Mouse (Mus musculus): ENCODE measurements around the gene Chac1.

The Chac1 gene

DNA sequence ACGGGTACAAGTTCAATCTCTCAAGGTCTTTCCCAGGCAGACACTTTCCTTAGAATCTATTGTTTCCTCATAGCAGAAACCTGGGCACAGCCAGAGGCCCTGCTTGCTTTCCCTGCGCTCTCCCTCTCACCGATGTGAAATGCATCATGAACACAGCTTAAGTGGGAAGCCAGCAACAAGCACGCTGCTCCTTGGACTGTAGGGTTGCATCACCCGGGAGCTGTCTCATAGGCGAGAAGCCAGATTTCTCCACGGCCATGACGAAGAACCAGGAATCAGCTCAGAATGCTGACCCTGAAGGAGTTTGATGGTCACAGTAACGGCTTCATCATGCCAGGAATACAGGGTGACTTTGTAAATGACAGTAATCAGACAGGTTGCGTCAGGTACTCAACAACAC is 19.1 kb downstream of the Chac1 start:
- DNase-seq (ENCODE audit: low spot score in 2 of 2) = no peak

DNA sequence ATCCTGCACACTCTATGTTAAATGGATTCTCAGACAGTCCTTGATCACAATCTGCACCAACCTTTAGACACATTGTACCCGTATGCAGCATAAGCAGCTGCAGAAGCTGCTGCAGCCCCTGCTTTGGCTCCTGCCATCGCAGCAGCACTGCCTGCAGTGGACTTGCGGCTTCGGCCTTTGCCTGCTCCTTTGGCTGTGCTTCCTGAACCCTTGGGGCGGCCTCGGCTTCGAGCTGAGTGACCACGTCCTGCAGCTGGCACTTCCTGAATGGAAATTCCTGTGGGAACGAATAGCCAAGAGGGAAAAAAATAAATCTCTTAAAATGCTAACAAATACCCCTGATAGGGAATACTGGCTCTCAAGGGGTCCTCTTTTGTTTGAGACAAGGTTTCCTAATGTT is 26.3 kb downstream of the Chac1 start:
- DNase-seq (ENCODE audit: low spot score in 2 of 2) = no peak

- DNase-seq (ENCODE audit: low spot score in 2 of 2) = no peak
These were observed 26.8 kb downstream of the Chac1 start for GRCm38 (mm10) chr2:119377826-119378225.

GRCm38 (mm10) chr2:119379455-119379854 is 28.4 kb downstream of the Chac1 start:
- no peak for DNase-seq (ENCODE audit: low spot score in 2 of 2)

- no peak for DNase-seq (ENCODE audit: low spot score in 2 of 2)
These were observed 37.2 kb downstream of the Chac1 start for GRCm38 (mm10) chr2:119388266-119388665.

- no peak for DNase-seq (ENCODE audit: low spot score in 2 of 2)
These were observed 39.0 kb downstream of the Chac1 start for GRCm38 (mm10) chr2:119389992-119390391.

GRCm38 (mm10) chr2:119398252-119398651 is 47.2 kb downstream of the Chac1 start:
- DNase-seq (ENCODE audit: low spot score in 2 of 2) = no peak

DNA sequence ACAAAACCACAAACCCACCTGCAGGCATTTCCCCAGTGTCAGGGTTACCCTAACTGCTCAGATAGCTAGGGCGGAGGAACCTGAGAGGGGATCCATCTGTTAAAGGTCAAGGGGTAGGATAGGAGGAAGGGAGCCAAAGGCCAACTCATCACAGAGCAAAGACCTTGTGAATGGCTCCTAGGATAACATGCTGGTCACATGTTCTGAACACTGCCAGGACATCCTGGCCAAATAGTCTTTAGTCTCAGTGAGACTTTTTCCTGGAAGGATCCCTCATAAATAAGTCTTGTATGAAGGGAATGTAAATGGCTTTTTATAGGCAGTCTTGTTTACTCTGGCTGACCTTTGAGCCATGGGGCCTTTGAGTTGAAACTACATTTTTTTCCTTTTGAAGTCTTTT is 47.6 kb downstream of the Chac1 start:
- DNase-seq (ENCODE audit: low spot score in 2 of 2) = no peak

- no peak for DNase-seq (ENCODE audit: low spot score in 2 of 2)
These were observed 48.3 kb downstream of the Chac1 start for GRCm38 (mm10) chr2:119399313-119399712.
